In the genomic region with DNA sequence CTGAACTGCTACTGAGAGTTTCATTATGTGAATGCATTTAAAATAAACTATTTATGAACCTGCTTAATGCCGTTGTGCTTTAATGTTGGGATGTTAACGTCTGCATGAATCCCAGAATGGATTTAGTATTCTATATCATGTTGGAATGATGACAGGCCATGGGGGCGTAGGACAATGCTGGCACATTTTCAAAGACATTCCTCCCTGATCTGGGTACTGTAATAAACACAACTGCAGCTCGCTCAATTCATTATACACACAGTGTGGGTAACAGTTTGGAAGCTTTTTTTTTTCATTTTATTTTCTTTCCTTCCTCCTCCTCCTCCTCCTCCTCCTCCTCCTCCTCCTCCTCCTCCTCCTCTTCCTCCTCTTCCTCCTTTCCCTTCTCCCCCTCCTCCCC, we compare ENCODE assay signal across 10 mouse cellular contexts.
"Had no signal": no experiment of that assay in that cellular context is flagged by ENCODE, and none has a peak within 500 bp of the region (broad histone marks: within the 10 kb centered on the region; RNA-seq: fewer than 3 reads in every experiment).

No protein-coding gene starts in this region.

- H3K9ac ChIP-seq: limb, embryonic 15.5 days; liver, embryonic 14.5 days; liver, postnatal 0 days had no signal

- H3K27ac ChIP-seq: liver, embryonic 14.5 days had no signal

- ATAC-seq: liver, postnatal 0 days had no signal

- H3K4me2 ChIP-seq: limb, embryonic 15.5 days; liver, embryonic 11.5 days; midbrain, embryonic 11.5 days had no signal

- H3K36me3 ChIP-seq: limb, embryonic 15.5 days had no signal

- H3K27me3 ChIP-seq: limb, embryonic 15.5 days had no signal

- H3K4me3 ChIP-seq: limb, embryonic 15.5 days had no signal

- DNase-seq: kidney, adult 9 months; kidney, postnatal 14 days; liver, postnatal 0 days; lung, postnatal 4 days; thymus, adult 18-20 months; thymus, postnatal 36 days had no signal

- H3K9me3 ChIP-seq: limb, embryonic 15.5 days had no signal
